Mouse (Mus musculus) embryo, embryonic 11 days (tissue): Measurements from ENCODE around the gene Thsd4.

Source experiments
- DNase-seq: peaks from one replicate; pipeline ENCODE4 v3.0.0-alpha.2; 2015

Thsd4 gene

GRCm38 (mm10) chr9:60198530-60199200, 323.2 kb downstream of the Thsd4 start:
- DNase-seq, result no peak

- DNase-seq, result no peak
Measured at GRCm38 (mm10) chr9:60195502-60195901, 326.3 kb downstream of the Thsd4 start.

- DNase-seq, result no peak
Measured at GRCm38 (mm10) chr9:60194905-60195304, 326.9 kb downstream of the Thsd4 start.

- DNase-seq, result no peak
Measured at GRCm38 (mm10) chr9:60192321-60192720, 329.5 kb downstream of the Thsd4 start.

GRCm38 (mm10) chr9:60187437-60187836, 334.4 kb downstream of the Thsd4 start:
- DNase-seq, result no peak

- DNase-seq, result no peak
Measured at GRCm38 (mm10) chr9:60186948-60187347, 334.9 kb downstream of the Thsd4 start.

GRCm38 (mm10) chr9:60184083-60184482, 337.8 kb downstream of the Thsd4 start:
- peak; percentile 44 for DNase-seq

- DNase-seq, result no peak
Measured at GRCm38 (mm10) chr9:60182371-60182770, 339.5 kb downstream of the Thsd4 start.

GRCm38 (mm10) chr9:60180936-60181335, 340.9 kb downstream of the Thsd4 start:
- DNase-seq, result no peak

GRCm38 (mm10) chr9:60180114-60180513, 341.7 kb downstream of the Thsd4 start:
- DNase-seq, result no peak

- DNase-seq, result no peak
Measured at GRCm38 (mm10) chr9:60176311-60176710, 345.5 kb downstream of the Thsd4 start.

- peak; percentile 34 for DNase-seq
Measured at GRCm38 (mm10) chr9:60172459-60173060, 349.3 kb downstream of the Thsd4 start.

- DNase-seq, result peak; percentile 37
Measured at GRCm38 (mm10) chr9:60166990-60167389, 354.9 kb downstream of the Thsd4 start.

GRCm38 (mm10) chr9:60160855-60161254, 361.0 kb downstream of the Thsd4 start:
- DNase-seq, result peak; percentile 30

- DNase-seq, result peak; percentile 35
Measured at GRCm38 (mm10) chr9:60160194-60160593, 361.7 kb downstream of the Thsd4 start.

- no peak for DNase-seq
Measured at GRCm38 (mm10) chr9:60152990-60153389, 368.9 kb downstream of the Thsd4 start.

- DNase-seq, result no peak
Measured at GRCm38 (mm10) chr9:60151897-60152627, 369.8 kb downstream of the Thsd4 start.

GRCm38 (mm10) chr9:60150511-60150910, 371.3 kb downstream of the Thsd4 start:
- no peak for DNase-seq

- no peak for DNase-seq
Measured at GRCm38 (mm10) chr9:60148988-60149387, 372.9 kb downstream of the Thsd4 start.

GRCm38 (mm10) chr9:60147401-60147800, 374.4 kb downstream of the Thsd4 start:
- DNase-seq, result no peak

- no peak for DNase-seq
Measured at GRCm38 (mm10) chr9:60143816-60144215, 378.0 kb downstream of the Thsd4 start.

- peak; percentile 70 for DNase-seq
Measured at GRCm38 (mm10) chr9:60141081-60141514, 380.7 kb downstream of the Thsd4 start.

- no peak for DNase-seq
Measured at GRCm38 (mm10) chr9:60140411-60140810, 381.4 kb downstream of the Thsd4 start.

GRCm38 (mm10) chr9:60139446-60139845, 382.4 kb downstream of the Thsd4 start:
- DNase-seq, result no peak
